ENCODE assay signal across 8 mouse cellular contexts in genomic region chr9:20642896-20643466, GRCm38 (mm10). TPM values are rescaled to one million over a fixed set of nuclear protein-coding genes. Genes with fewer than 3 reads are reported as not detected.
DNase-seq lines count a peak whose midpoint lies in the region; TF ChIP-seq lines count a peak whose summit lies in the region.

No protein-coding gene starts in this region.

- TF ChIP-seq CTCF in cerebellum, adult 2 months (IDR thresholded peaks at IDR 0.05; ENCODE audit: borderline replicate concordance, insufficient read depth, low read depth, low read length), result no peak

- peak overlapping the region; percentile 98 for H3K4me3 ChIP-seq in cerebellum, adult 2 months (replicated peaks; ENCODE audit: insufficient read depth, low read depth, low read length)
- peak overlapping the region; percentile 93 for H3K4me3 ChIP-seq in hindbrain, embryonic 10.5 days

- H3K27me3 ChIP-seq in cerebellum, adult 2 months (ENCODE audit: control insufficient read depth, insufficient read depth, low read length), result no peaks in the 10 kb centered on the region
- no peaks in the 10 kb centered on the region for H3K27me3 ChIP-seq in hindbrain, embryonic 10.5 days (ENCODE audit: insufficient read depth, poor library complexity, severe bottlenecking)

- 2% methylated on average over 30 of the region's 30 CpGs for WGBS in cerebellum, adult 2 months
- WGBS in hindbrain, embryonic 10.5 days, result under 1% methylated on average over 30 of the region's 30 CpGs

- H3K4me1 ChIP-seq in cerebellum, adult 2 months (ENCODE audit: control insufficient read depth, insufficient read depth, low read length), result no peaks in the 10 kb centered on the region
- peaks cover 33% of the 10 kb centered on the region for H3K4me1 ChIP-seq in hindbrain, embryonic 10.5 days (replicated peaks)

- DNase-seq in NIH3T3 (ENCODE audit: low read depth), result peak; percentile 90
- peak; percentile 44 to 57 for DNase-seq in cerebellum, adult 2 months
- DNase-seq in forelimb bud, embryonic 11.5 days (ENCODE audit: low read depth, low spot score), result peak; percentile 85
- DNase-seq in hindbrain, embryonic 10.5 days (ENCODE audit: low spot score), result peak; percentile 89
- DNase-seq in layer of hippocampus, postnatal 14 days (ENCODE audit: low spot score in 2 of 2), result peak; percentile 70 to 84
- DNase-seq in lung, postnatal 4 days, result peak; percentile 92 to 93
- peak; percentile 61 for DNase-seq in retina, postnatal 7 days (ENCODE audit: low read depth, low spot score)
- DNase-seq in urinary bladder, postnatal 36 days (ENCODE audit: low spot score in 2 of 2), result peak; percentile 72 to 88

- H3K9me3 ChIP-seq in hindbrain, embryonic 10.5 days, result 0 out of 2 replicates have a peak, but pooled peaks cover 3% of the 10 kb centered on the region

- H3K27ac ChIP-seq in cerebellum, adult 2 months (ENCODE audit: insufficient read depth, low read length), result no peak overlapping the region
- H3K27ac ChIP-seq in hindbrain, embryonic 10.5 days, result peak overlapping the region; percentile 94

- peaks cover 38% of the 10 kb centered on the region for H3K36me3 ChIP-seq in hindbrain, embryonic 10.5 days

- TF ChIP-seq POLR2A in cerebellum, adult 2 months (IDR thresholded peaks at IDR 0.05; ENCODE audit: borderline replicate concordance, insufficient read depth, low read length), result no peak

RNA-seq across cellular contexts. Expression of gene Ubl5, which starts 0.3 kb away (rescaled TPM):
- 571 and 579 TPM in 2 replicates for polyA plus RNA-seq in cerebellum, adult 2 months (2012; rRNA removed)
- polyA plus RNA-seq in hindbrain, embryonic 10.5 days (2016; fragmentation: Nextera tagmentation; extraction: Ambion mirVana), result 393 and 437 TPM in 2 replicates
- 100 to 1,000 TPM; 310 to 314 TPM for total RNA-seq in layer of hippocampus, postnatal 14 days (2021)

RNA-seq across cellular contexts. Expression of gene Fbxl12, which starts 1.6 kb away (rescaled TPM):
- 38.2 and 41.8 TPM in 2 replicates for polyA plus RNA-seq in cerebellum, adult 2 months (2012; rRNA removed)
- 21.5 and 21.9 TPM in 2 replicates for polyA plus RNA-seq in hindbrain, embryonic 10.5 days (2016; fragmentation: Nextera tagmentation; extraction: Ambion mirVana)
- 10 to 100 TPM; 17.9 to 18.9 TPM for total RNA-seq in layer of hippocampus, postnatal 14 days (2021)

RNA-seq across cellular contexts. Expression of gene Pin1, which starts 8.9 kb away (rescaled TPM):
- 38.8 and 39.6 TPM in 2 replicates for polyA plus RNA-seq in cerebellum, adult 2 months (2012; rRNA removed)
- 83.7 and 88.6 TPM in 2 replicates for polyA plus RNA-seq in hindbrain, embryonic 10.5 days (2016; fragmentation: Nextera tagmentation; extraction: Ambion mirVana)
- 10 to 100 TPM; 33.8 to 34.0 TPM for total RNA-seq in layer of hippocampus, postnatal 14 days (2021)
